Mouse (Mus musculus): ENCODE measurements around the gene Tmem178b.

Gene Tmem178b

DNA sequence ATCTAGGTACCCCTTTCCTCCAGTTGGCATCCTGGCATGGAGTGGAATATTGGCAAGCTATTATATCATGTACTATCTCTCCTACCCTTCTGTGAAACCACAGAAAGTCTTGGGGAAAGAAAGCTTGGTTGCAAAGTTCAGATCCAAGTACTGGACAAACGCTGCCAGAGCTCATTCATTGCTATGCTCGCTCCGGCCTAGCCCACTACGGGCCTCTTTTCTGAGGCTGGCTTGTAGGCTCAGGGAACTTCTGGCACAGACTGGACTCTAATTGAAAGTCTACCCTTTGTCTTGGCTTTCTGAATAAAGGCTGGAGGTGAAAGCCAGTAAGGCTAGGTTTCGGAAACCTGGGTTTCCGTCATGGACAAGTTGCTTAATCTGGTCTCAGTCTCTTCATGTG, 44.7 kb downstream of the Tmem178b start:
- DNase-seq (ENCODE audit: low read depth, low spot score) = no peak

DNA sequence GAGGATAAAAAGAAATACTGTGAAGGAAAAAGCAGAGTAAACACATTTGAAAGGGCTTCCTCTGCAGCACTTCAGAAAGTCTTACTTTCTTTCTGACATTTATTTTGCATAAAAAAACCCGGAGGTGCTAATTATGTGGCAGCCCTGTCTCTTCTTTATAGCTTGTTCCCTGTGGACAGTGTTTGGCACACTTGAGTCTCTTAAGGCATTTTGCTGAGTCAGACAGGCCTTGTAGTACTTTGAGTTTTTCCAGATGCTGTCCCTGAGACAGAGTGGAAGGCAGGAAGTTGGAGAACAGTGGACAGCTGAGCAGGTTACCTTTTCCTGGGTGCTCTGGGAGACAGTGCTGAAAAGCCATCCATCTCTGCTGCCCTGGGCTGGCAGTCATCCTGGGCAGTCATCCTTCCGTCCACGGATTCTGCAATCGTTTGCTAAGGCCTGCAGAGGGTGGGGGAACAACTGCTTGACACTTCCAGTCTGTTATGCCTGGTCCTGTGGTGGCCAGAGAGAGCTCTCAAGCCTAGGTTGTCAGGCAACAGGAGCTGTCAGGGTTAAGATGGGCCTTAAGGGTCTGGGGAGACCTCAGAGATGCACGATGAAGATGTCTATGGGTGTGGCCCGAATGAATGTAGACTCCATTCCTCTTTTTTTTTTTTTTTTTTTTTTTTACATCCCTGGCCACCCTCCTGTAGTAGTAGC, 46.1 kb downstream of the Tmem178b start:
- DNase-seq (ENCODE audit: low read depth, low spot score) = no peak

DNA sequence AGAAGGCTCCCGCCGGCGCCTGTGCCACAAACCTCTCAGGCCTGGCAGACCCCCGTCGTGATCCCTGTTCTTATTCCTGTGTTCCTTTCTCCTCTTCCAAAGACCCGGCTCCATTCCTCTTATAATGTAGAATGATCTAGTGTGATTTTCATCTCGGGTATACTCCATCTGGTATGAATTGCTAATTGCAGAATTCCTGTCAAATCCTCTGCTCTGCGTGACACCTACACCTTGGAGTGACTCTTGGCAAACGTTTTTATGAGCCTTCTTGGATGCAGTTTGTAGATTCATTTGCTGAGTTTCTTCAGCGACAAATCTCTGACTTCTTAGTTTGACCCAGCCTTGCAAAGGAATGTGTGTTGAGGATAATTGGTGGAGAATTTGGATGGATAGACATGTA, 53.4 kb downstream of the Tmem178b start:
- no peak for DNase-seq (ENCODE audit: low read depth, low spot score)

DNA sequence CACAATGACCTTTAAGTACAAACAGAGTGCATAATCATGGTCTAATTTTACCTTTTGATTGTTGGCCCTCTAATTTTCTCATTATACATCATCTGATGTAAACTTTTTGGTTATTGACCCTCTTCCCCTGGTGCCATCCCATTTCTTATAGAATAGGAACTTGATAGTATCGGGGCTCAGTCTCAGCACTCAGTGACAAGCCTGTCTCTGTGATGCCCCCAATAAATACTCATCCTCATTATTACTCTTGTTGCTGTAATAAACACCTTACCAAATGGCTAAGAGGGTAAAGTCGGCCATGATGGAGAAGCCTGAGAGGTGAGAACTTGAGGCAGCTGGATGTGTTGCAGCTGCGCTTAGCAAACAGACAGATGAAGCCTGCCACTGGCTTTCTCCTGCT, 63.5 kb downstream of the Tmem178b start:
- no peak for DNase-seq (ENCODE audit: low read depth, low spot score)

DNA sequence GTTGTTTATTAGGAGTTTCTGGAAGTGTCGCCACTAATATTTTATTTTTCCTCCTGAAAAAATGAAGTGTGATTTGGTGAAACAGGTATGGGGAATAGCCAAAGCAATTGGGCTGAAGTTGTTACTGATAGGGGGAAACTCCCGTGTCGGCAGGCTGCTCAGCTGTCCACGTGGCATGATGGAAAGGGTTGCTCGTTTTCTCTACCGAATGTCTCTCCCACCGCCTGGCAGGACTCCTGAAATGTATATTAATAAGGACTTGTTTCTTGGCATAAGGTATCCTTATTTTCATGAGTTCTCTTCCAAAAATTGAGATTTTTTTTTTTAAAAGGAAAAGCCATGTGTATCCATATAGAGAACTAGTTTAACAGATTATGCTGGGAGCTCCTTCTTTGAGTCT, 67.8 kb downstream of the Tmem178b start:
- DNase-seq (ENCODE audit: low read depth, low spot score) = no peak

DNA sequence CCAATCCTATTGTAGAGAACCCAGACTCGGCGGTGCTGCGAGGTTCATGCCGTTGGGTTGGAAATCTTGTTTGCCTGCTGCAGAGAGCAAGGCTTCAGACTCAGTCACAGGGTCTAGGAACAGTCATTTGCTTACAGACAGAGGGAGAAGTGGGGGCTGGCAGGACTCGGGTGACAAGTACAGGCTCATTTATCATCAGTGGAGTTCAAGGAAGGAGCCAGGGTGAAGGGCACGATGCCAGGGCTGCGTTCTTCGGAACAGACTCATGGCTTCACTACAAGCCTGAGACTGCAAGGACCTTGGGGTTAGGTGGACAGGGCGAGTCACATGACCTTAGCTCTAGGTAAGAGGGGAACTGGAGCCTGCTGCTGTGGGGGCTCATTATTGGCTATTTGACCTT, 71.8 kb downstream of the Tmem178b start:
- no peak for DNase-seq (ENCODE audit: low read depth, low spot score)

DNA sequence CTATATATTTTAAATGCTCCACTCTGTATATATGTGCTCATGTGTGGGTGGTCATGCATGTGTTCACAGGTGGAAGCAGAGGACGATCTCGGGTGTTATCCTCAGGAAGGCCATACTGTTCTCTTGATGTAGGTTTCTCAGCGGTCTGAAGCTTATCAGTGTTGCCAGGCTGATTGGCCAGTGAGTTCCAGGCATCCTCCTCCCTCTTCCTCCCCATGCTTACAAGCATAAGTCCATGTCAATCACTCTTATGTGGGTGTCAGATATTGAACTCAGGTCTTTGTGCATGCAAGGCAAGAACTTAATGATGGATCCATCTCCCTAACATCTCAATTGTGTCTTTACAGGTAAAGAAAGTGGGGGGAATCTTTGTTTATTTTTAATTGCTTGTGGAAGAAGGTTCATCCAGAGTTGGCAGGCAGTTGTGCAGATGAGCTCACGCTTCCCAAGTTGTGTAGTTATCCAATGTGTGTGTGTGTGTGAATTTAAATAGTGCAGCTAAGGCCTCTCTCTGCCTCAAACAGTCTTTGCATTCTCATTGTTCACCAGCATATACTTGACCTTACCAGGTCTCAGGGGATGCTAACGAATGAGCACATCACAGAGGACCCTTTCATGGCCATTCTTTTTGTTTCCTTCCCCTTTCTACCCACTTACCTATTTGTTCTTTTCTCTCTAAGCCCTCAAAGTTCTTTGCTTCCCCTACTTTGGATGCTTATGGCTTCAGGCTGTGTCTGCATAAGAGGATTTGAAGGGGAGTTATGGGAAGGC, 72.8 kb downstream of the Tmem178b start:
- no peak for DNase-seq (ENCODE audit: low read depth, low spot score)

DNA sequence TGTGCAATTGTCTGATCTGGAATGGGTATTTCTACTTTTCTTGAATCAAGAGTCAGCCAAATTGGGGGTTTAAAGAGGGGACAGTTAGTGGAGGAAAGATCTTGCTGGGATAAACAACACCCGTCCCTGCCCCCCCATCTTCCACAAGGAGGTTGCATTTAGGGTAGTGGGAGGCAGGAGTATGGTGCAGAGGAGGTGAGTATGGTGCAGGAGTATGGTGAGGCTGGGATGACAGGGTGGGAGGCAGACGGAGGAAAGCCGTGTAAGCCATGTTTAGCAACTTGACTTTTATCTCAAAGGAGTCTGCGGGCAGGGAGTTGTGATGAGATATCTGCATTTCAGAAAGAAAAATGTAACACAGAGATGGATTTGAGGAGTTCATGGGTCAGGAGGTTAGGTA, 73.5 kb downstream of the Tmem178b start:
- DNase-seq (ENCODE audit: low read depth, low spot score) = no peak

DNA sequence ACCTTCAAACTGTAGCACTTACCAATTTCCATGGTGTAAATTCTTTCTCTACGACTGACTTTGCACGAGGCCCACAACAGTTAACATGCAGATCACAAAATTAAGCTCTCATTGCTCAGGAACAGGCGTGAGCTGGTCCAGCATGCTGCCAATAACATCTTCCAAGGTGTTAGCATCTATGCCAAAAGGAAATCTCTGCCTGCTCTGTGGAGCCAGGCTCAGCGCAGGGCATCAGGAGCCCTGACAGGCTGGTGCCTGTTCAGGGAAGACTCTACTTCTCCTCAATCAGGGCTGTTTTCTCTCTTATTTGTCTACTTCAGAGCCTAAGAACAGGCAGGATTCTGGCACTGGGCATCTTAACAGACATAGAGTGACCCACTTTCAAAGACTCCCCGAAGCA, 80.9 kb downstream of the Tmem178b start:
- DNase-seq (ENCODE audit: low read depth, low spot score) = no peak

DNA sequence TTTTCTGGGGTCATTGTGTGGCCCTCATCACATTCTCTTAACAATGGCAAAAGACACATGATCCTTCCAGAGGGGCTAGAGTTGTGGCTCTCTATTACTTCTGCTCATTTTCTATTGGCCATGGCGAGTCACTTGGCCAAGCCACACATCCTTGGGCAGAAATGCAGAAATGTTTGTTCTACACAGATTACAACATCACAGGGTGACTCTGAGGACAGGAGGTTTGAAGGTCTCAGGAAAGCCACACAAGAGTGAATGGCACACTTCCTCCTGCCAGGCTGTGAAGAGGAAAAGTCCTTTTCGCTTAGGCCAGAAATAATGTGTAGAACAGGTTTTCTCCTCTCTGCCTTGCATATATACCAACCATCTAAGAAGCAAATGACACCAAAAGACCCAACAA, 82.1 kb downstream of the Tmem178b start:
- no peak for DNase-seq (ENCODE audit: low read depth, low spot score)

DNA sequence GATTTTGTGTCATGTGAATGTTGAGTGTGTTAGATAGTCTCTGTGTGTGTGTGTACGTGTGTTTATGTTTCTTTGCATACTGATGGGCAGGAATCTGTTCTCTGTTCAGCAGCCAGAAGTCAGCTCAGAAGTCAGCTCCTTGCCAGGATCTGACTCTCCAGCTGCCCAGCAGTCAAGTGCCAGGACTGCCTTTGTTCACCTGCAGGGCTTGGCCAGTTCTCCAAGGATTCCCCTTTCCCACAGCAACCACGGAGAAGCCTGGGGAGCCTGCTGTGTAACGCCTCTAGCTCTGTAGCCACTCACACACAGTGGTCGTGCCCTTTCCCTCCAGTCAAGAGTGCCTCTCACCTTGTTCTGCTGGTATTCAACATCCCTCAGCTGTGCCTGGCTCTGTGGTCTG, 91.5 kb downstream of the Tmem178b start:
- no peak for DNase-seq (ENCODE audit: low read depth, low spot score)

DNA sequence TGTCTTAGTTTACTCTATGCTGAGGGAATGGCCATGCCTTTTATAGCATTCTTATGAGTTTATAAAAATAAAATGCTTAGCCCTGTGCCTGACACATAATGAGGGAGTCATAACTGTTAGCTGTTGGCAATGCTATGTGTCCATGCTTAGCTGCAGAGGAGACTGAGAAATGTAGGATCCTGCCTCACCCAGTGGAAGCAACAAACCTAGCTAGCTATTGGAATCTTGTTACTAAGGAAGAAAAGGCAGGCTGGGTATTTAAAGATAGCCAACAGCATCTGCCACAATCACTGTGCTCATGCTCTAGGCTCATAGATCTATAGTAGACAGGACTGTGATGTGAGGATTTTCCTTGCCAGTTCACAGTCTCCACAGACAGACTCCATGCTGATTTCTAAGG, 97.2 kb downstream of the Tmem178b start:
- DNase-seq (ENCODE audit: low read depth, low spot score) = no peak

DNA sequence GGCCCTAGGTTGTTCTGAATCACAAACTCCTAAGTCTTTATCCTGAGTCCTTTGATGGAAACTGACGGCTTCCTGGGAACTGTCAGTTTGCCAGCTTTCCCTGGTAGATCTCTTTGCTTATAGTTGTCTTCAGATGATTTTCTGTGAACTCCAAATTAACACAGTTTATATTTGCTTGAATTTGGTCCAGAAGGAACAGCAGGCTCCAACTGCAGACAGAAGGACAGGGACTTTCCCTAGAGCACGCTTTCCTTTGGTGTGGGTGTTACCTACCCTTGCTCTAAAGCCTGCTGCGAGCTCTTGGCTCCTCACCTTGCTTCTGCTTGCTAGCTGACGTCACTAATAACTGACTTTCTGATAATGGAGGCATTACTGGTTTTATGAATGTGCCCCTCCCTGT, 105.9 kb downstream of the Tmem178b start:
- DNase-seq (ENCODE audit: low read depth, low spot score) = no peak

DNA sequence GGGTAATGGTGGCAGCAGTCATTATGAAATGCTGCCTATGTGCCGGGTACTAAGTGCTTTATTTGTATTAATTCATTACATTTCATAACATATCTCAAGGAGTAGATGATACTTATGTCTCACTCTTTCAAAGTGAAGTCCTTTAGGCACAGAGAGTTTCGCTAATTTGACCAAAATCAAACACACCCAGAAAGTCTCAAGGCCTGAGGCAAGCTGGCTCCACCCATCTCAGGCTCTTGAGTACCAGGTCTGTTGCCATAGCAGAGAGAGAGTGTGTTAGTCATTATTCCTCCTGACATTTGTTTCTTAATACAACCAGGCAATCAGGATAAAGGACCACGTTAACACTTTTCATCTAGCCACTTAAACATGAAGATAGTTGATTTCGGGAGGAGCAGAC, 117.7 kb downstream of the Tmem178b start:
- DNase-seq (ENCODE audit: low read depth, low spot score) = no peak

DNA sequence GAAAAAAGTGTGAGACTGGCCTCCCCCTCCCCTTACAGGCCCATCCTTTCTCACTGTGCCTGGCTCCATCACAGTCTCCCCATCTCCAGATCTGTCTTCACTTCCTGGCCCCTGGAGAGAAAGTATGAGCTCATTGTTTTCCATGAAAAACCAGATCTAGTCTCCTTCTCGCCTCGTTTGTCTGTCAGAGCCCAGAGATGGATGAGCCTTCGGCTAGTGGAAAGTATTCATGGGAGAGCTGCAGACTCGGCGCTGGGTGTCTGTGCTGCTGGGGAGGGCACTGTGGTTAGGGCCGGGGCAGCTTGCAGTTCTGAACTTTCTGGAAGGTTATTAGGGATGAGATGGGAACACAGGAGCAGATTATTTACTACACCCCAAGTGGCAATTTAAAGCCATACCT, 118.9 kb downstream of the Tmem178b start:
- DNase-seq (ENCODE audit: low read depth, low spot score) = no peak

DNA sequence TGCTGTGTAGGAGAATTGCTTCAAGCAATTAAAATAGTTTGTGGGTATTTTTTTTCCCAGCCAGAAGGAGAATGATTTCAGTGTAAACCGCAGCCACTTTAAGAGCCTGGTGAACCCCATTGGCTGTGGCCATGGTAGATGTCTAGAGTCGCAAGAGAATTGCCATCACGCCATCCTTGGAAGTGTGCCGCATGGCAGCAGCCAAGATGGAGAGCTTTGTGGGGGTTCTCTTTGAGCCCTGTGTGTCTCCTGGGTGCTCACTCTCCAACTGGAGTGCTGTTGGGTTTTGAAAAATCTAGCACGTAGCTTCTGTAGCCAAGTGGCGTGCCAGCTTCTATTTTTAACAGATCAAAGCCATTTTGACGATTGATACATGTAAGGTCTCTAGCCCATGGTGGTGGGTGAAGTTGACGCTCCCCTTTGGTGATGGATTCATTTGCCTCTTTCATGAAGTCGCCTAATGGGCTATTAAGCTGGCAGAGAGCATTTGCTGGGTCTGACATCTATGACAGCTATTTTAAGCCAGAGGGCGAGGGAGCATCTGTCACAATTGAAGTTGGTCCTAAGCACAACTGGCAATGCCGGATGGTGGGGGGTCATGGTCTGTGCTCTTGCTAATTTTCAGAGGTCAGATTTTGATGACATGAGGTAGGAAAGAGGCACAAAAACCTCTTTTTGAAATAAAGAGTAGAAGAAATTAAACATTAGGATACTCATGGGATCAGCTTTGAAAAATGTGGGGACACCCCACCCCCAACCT, 133.1 kb downstream of the Tmem178b start:
- peak; percentile 20 for DNase-seq (ENCODE audit: low read depth, low spot score)

DNA sequence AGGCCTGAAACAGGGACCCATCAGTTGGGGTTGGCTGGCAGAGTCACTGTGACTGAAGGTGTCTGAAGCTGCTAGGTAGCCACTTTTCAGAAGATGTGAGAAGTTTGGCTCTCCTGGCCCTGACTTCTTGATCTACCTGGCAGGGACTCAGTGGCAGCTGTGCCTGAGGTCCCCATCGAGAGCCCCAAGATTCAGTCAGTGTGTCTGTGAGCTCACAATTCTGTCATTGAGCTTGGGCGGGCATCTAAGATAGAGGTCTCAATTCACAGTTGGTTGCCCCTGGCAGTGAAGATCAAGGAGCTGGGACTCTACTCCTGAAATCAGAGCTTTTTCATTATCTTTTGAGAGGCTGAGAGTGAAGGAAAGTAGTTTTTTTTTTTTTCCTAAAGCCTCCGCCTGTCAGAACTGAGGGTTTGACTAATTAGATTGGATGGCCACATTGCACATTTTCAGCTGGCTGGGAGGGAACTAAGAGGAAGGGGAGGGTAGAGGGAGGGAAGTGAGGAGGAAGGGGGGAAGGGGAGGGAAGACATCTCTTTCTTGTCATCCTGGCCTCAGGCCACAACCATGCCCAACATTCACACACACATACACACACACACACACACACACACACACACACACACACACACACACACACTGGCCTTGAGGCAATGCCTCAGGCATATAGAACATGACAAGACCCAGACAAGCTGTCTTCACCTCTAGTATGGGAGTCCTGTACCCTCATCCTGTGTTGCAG, 135.3 kb downstream of the Tmem178b start:
- no peak for DNase-seq (ENCODE audit: low read depth, low spot score)

DNA sequence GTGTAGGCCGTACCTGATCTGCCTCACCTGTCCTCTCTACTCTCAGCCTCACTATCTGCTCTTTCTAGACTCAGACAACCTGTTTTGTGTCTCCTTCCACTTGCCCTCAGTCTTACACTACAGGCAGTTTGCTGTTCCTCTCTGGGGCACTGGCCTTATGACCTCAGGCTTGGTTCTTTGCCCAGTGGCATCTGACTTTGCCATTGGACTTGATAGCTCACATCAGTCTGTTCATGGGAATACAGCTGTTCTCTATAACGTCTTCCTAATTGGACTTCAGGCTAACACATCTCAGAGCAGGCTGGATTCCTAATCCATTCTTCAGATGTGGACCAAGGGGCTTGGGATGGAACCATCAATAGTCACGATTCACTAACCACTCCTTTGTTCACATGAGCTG, 136.6 kb downstream of the Tmem178b start:
- no peak for DNase-seq (ENCODE audit: low read depth, low spot score)

DNA sequence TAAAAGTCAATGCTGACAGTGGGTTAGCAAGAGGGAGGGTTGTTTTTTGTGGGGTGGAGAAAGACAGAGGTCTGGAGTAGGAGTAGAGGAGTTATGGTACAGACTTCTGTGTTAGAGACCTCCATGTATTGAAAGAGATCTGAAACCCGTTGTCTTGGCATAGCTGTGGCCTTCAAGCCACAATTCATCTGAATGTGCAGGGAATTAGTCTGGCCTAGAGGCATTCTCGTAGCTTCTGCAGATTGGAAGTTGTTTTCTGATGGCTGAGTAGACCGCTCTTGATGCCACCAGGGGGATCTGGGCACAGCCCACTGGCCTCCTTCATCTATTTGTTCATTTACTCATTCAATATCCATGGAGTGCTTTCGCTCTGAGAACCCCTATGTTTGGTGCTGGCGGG, 138.0 kb downstream of the Tmem178b start:
- no peak for DNase-seq (ENCODE audit: low read depth, low spot score)

DNA sequence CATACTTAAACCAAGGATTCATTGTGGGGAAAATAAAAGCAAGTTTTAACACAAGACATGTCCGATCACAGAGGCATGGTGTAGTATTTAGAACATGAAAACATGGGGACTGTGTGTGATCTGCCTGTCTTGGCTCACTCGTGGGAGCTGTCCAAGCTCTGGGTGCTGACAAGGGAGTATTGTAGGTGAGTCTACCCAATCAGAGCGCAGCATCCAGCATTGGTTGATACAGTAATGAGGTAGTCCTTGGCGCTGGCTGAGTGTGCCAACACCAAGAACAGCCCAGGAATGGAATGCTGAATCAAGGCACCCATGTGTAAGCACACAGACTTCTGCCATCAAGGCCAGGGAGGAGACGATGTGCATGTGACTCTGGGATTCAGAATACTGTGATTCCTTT, 138.5 kb downstream of the Tmem178b start:
- DNase-seq (ENCODE audit: low read depth, low spot score) = no peak

DNA sequence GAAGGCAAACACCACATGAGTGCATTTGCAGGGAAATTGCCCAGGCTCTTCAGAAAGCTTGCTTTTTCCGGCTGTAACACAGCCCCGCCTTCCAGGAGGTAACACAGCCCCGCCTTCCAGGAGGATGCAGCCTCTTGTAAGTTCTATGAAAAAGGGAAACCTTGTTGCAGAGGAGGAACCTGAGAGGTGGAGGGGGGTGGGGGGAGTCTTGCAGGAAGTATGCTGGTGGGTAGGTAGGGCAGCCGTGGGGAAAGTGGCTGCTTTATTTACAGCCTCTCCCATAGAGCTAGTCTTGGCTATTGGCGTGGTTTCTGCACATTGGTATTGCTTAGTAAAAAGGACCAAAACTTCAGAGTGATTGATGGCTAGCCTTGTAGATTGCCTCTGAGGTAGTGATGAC, 140.3 kb downstream of the Tmem178b start:
- DNase-seq (ENCODE audit: low read depth, low spot score) = no peak

DNA sequence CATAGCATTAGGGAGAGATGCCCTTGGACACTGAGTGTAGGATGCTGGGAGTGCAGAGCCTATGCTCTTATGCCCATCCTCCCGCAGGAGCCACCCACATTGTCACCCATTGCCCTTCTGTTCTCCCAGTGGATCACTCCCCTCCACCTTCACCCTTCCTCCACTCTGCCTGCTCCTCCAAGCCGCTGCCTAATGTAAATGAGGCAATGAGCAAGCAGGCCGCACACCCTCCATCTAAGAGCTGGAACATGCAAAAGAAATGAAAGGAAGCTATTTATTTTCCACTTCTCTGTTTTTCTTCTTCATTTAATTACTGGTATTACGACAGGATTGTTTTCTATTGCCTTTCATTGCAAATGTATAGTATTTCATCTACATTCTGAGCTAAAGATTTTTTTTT, 142.1 kb downstream of the Tmem178b start:
- no peak for DNase-seq (ENCODE audit: low read depth, low spot score)
